Mouse (Mus musculus): ENCODE measurements at regions not wholly inside any gene's neighbourhood (a gene's known extent, or its start where the extent isn't known, plus 50 kb on each side); places are given as distances from the start of the nearest gene placed in this dataset.

DNA sequence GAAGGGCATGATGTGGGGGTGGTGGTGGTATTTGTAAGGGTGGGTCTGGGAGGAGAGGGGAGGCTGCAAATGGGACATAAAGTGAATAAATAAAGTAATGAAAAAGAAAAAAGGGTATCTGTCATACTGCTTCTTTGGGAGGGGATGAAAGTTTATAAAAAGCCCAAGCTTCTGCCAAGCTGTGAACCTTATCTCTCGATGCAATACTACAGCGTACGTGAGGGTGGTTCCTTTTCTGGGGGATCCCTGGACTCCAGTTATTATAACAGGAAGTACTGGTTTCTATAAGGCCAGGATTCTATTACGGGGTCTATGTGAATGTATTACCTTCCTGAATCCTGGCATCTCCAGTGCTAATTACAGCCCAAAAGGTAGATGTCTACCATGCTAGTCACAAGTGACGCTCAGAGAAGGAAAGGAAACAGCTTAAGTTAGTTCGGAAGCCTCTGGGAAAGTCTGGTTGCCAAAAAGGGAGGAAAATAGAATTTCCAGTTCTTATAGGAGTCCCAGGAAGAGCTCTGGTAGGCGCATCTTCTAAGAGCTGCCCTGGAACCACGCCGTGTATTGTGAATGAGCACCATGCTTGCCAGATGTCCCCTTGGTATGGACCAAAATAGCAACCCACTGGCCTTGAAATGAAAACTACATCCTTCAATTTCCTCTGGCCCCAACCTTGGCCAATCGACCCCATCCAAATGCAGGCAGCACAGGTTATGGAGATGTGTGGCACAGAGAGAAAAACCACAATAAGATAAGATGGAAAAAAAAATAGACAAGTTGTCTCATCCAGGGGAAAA, 228.9 kb downstream of the Cog6 start:
- Histone ChIP-seq H3K9ac (ENCODE audit: low read depth, low read length) (no peak overlapping the region), H3K4me3 (no peak overlapping the region), H3K4me1 (ENCODE audit: control insufficient read depth, insufficient read depth, low read length) (no peaks in the 10 kb centered on the region; the same call in 1 of the 2 replicates), H3K79me2 (replicated peaks; ENCODE audit: control insufficient read depth, insufficient read depth, low read length) (no peaks in the 10 kb centered on the region), H3K27me3 (ENCODE audit: control insufficient read depth, insufficient read depth, low read length) (no peaks in the 10 kb centered on the region), H3K27ac (no peak overlapping the region), H3K36me3 (ENCODE audit: control insufficient read depth, insufficient read depth, low read length) (no peaks in the 10 kb centered on the region)
- TF ChIP-seq EP300 (IDR thresholded peaks at IDR 0.05; ENCODE audit: insufficient read depth, low read depth, low read length), result no peak
- 64% methylated on average over 10 of the region's 10 CpGs for WGBS
- no peak for DNase-seq
- intact Hi-C loops (cut with DNase I), result no loop called here

GRCm38 (mm10) chr3:52785595-52785994, 231.4 kb downstream of the Cog6 start:
- Histone ChIP-seq H3K27me3 (ENCODE audit: control insufficient read depth, insufficient read depth, low read length) (no peaks in the 10 kb centered on the region), H3K27ac (no peak overlapping the region), H3K79me2 (replicated peaks; ENCODE audit: control insufficient read depth, insufficient read depth, low read length) (no peaks in the 10 kb centered on the region), H3K36me3 (ENCODE audit: control insufficient read depth, insufficient read depth, low read length) (no peaks in the 10 kb centered on the region), H3K9ac (ENCODE audit: low read depth, low read length) (no peak overlapping the region), H3K4me3 (no peak overlapping the region), H3K4me1 (ENCODE audit: control insufficient read depth, insufficient read depth, low read length) (no peaks in the 10 kb centered on the region)
- DNase-seq, result no peak
- WGBS, result 35% methylated on average over 1 of the region's 1 CpGs
- TF ChIP-seq CTCF (IDR thresholded peaks at IDR 0.05) (no peak), POLR2A (IDR thresholded peaks at IDR 0.05; ENCODE audit: insufficient read depth, low read depth, low read length) (no peak), EP300 (IDR thresholded peaks at IDR 0.05; ENCODE audit: insufficient read depth, low read depth, low read length) (no peak)
- intact Hi-C loops (cut with DNase I), result no loop called here

DNA sequence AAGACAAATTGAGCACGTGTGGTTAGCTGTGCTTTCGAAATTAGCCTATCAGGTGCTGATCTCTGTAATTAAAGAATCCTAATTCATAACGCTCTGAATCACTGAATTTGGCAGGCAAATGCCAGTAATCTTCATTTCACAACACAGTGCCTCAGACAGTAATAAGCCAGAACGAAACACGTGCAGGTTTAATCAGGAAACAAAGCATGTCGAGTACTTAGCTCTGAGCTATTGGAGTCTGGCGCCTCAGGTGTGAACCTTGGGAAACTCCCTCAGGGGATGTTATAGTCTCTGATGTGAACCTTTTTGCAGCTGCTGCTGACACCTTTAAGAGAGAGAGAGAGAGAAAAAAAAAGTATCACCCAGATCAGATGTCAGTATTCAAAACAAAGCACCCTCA, 232.6 kb downstream of the Cog6 start:
- Histone ChIP-seq H3K36me3 (ENCODE audit: control insufficient read depth, insufficient read depth, low read length) (no peaks in the 10 kb centered on the region), H3K9ac (ENCODE audit: low read depth, low read length) (no peak overlapping the region), H3K79me2 (replicated peaks; ENCODE audit: control insufficient read depth, insufficient read depth, low read length) (no peaks in the 10 kb centered on the region), H3K4me1 (ENCODE audit: control insufficient read depth, insufficient read depth, low read length) (no peaks in the 10 kb centered on the region), H3K27me3 (ENCODE audit: control insufficient read depth, insufficient read depth, low read length) (no peaks in the 10 kb centered on the region), H3K27ac (no peak overlapping the region), H3K4me3 (no peak overlapping the region)
- TF ChIP-seq CTCF (IDR thresholded peaks at IDR 0.05) (no peak), EP300 (IDR thresholded peaks at IDR 0.05; ENCODE audit: insufficient read depth, low read depth, low read length) (no peak)
- WGBS, result 65% methylated on average over 7 of the region's 7 CpGs
- DNase-seq, result no peak
- intact Hi-C loops (cut with DNase I), result no loop called here

DNA sequence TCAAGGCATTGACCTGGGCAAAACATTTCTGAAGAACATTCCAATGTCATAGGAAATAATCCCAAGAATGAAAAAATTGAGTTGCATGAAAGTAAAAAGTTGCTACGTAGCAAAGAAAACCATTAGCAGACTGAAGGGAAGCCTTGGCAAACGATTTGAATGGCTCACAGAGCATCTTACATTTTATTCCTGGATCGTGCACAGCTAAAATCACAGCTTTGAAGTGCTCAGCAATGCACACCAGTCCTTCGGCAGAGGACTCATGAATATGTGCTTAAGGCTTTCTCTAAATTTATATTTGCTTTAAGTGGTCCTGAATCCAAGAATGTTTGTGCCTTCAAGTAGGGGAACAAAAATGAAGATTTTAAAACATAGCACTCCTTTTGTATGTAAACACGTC, 234.5 kb downstream of the Cog6 start:
- H3K27me3 ChIP-seq (ENCODE audit: control insufficient read depth, insufficient read depth, low read length), result no peaks in the 10 kb centered on the region
- no peak overlapping the region for H3K27ac ChIP-seq
- H3K36me3 ChIP-seq (ENCODE audit: control insufficient read depth, insufficient read depth, low read length), result no peaks in the 10 kb centered on the region
- H3K9ac ChIP-seq (ENCODE audit: low read depth, low read length), result no peak overlapping the region
- no peaks in the 10 kb centered on the region for H3K79me2 ChIP-seq (replicated peaks; ENCODE audit: control insufficient read depth, insufficient read depth, low read length)
- H3K4me1 ChIP-seq (ENCODE audit: control insufficient read depth, insufficient read depth, low read length), result no peaks in the 10 kb centered on the region
- no peak for DNase-seq
- TF ChIP-seq POLR2A (IDR thresholded peaks at IDR 0.05; ENCODE audit: insufficient read depth, low read depth, low read length), result no peak
- no peak for TF ChIP-seq CTCF (IDR thresholded peaks at IDR 0.05)
- TF ChIP-seq EP300 (IDR thresholded peaks at IDR 0.05; ENCODE audit: insufficient read depth, low read depth, low read length), result no peak
- 87% methylated on average over 5 of the region's 5 CpGs for WGBS
- intact Hi-C loops (cut with DNase I), result no loop called here
- no peak overlapping the region for H3K4me3 ChIP-seq

- Histone ChIP-seq H3K4me1 (ENCODE audit: control insufficient read depth, insufficient read depth, low read length) (no peaks in the 10 kb centered on the region), H3K27me3 (ENCODE audit: control insufficient read depth, insufficient read depth, low read length) (no peaks in the 10 kb centered on the region), H3K4me3 (no peak overlapping the region), H3K36me3 (ENCODE audit: control insufficient read depth, insufficient read depth, low read length) (no peaks in the 10 kb centered on the region), H3K9ac (ENCODE audit: low read depth, low read length) (no peak overlapping the region), H3K79me2 (replicated peaks; ENCODE audit: control insufficient read depth, insufficient read depth, low read length) (no peaks in the 10 kb centered on the region), H3K27ac (no peak overlapping the region)
- WGBS, result 84% methylated on average over 3 of the region's 3 CpGs
- TF ChIP-seq CTCF (IDR thresholded peaks at IDR 0.05) (no peak), POLR2A (IDR thresholded peaks at IDR 0.05; ENCODE audit: insufficient read depth, low read depth, low read length) (no peak), EP300 (IDR thresholded peaks at IDR 0.05; ENCODE audit: insufficient read depth, low read depth, low read length) (no peak)
- intact Hi-C loops (cut with DNase I), result no loop called here
- DNase-seq, result no peak
These were observed 235.5 kb downstream of the Cog6 start for GRCm38 (mm10) chr3:52781521-52781920.

DNA sequence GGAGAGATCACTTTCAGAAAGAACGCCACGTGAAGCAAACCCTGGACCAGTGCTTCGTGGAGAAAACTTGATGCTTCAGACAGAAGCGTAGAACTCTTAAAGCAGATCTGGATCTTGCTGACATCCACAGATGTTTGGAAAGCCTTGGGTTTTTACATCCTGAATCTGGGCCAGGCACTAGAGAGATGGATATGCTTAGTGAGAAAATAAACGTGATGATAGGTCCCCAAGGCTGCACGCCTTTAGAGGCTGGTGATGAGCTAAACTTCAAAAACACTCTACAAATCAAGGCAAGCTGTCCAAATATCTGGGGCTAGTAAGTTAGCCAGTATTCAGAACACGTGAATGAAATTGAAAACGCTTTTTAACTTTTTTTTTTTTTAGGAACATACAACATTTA, 236.7 kb downstream of the Cog6 start:
- WGBS, result 71% methylated on average over 8 of the region's 8 CpGs
- Histone ChIP-seq H3K27ac (no peak overlapping the region), H3K4me1 (ENCODE audit: control insufficient read depth, insufficient read depth, low read length) (no peaks in the 10 kb centered on the region), H3K27me3 (ENCODE audit: control insufficient read depth, insufficient read depth, low read length) (no peaks in the 10 kb centered on the region), H3K79me2 (replicated peaks; ENCODE audit: control insufficient read depth, insufficient read depth, low read length) (no peaks in the 10 kb centered on the region), H3K4me3 (no peak overlapping the region), H3K9ac (ENCODE audit: low read depth, low read length) (no peak overlapping the region), H3K36me3 (ENCODE audit: control insufficient read depth, insufficient read depth, low read length) (no peaks in the 10 kb centered on the region)
- TF ChIP-seq CTCF (IDR thresholded peaks at IDR 0.05) (no peak), EP300 (IDR thresholded peaks at IDR 0.05; ENCODE audit: insufficient read depth, low read depth, low read length) (no peak), POLR2A (IDR thresholded peaks at IDR 0.05; ENCODE audit: insufficient read depth, low read depth, low read length) (no peak)
- intact Hi-C loops (cut with DNase I), result no loop called here
- no peak for DNase-seq
